Mouse (Mus musculus): ENCODE results near the gene Gm17349.

Gene Gm17349

GRCm38 (mm10) chr15:99658437-99658836 is 46.9 kb downstream of the Gm17349 start:
- no peak for DNase-seq

- DNase-seq = no peak
Observed at GRCm38 (mm10) chr15:99655956-99656355, 49.3 kb downstream of the Gm17349 start.

- peak; percentile 29 for DNase-seq
Observed at GRCm38 (mm10) chr15:99653876-99654275, 51.4 kb downstream of the Gm17349 start.

GRCm38 (mm10) chr15:99653291-99653690 is 52.0 kb downstream of the Gm17349 start:
- DNase-seq = no peak
